Mouse (Mus musculus): ENCODE data around the gene Rsph4a.
"Not testable (repeated sequence)": the region's sequence is repeated elsewhere in the genome, so short reads cannot be mapped to it uniquely, and the experiment has no call there.

The Rsph4a gene

DNA sequence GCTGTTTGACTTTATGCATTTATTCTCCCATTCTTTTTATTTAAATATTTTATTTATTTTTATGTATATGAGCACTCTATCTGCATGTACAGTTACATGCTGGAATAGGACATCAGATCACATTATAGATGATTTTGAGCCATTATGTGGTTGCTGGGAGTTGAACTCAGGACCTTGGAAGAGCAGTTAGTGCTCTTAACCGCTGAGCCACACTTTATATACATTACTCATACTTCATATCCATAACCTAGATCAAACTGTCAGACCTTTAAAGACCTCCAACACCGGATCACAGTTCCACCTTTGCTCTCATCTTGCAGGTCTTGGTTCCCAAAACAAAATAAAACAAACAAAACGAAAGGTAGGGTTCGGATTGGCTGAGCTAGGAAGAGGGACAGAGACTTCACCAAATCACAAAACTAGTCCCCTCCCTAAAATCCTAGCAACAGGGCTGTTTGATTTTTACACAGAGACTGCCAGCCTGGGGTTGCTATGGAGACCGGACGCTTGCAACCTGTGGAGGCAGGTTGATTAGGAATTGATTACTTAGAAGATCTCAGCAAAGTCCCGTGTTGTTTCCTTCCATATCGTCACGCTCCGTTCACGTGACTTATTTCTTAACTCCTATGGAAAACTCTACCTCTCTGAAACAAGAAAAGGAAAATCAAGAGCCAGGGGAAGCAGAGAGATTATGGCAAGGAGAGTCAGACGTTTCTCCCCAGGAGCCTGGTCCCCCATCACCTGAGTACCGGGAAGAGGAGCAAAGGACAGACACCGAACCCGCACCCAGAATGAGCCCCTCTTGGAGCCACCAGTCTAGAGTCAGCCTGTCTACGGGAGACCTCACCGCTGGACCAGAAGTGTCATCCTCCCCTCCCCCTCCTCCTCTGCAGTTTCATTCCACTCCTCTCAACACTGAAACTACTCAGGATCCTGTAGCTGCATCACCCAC lies at the start of gene Rsph4a:
TSS of gene Rsph4a (plus strand) at position 582 of the 952 bp plus-strand sequence.
- DNase-seq = peak; percentile 59 to 73

DNA sequence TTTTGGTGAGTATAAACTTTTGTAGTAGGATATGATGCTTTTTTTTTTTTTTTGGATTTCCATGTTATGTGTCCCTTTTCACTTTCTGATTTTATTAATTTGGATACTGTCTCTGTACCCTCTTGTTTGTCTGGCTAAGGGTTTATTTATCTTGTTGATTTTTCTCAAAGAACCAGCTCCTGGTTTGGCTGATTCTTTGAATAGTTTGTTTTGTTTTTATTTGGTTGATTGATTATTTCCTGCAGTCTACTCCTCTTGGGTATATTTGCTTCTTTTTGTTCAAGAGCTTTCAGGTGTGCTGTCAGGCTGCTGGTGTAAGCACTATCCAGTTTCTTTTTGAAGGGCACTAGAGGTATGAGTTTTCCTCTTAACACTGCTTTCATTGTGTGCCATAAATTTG lies 47.5 kb upstream of the Rsph4a start, which contains the start of gene Sult3a1:
TSS of gene Sult3a1 (plus strand) at position 301 of the 400 bp plus-strand sequence.
- DNase-seq = no peak

DNA sequence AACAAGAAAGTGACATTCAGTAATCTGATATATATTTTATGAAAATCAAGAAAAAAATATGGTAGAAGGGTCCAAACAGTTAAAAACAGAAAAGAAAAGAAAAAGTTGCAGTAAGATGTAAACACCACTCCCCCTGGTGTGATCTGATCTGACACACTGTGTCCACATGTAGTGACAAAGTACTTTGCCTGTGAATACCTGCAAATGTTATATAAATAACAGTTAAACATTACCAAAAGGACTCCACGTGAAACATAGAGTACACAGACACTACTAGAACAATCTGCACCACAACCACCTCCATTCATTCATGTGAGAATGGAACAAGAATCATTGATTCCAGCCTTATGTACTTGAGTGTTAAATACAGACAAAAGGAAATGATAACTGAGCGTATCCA lies 38.9 kb upstream of the Rsph4a start:
- DNase-seq = no peak

DNA sequence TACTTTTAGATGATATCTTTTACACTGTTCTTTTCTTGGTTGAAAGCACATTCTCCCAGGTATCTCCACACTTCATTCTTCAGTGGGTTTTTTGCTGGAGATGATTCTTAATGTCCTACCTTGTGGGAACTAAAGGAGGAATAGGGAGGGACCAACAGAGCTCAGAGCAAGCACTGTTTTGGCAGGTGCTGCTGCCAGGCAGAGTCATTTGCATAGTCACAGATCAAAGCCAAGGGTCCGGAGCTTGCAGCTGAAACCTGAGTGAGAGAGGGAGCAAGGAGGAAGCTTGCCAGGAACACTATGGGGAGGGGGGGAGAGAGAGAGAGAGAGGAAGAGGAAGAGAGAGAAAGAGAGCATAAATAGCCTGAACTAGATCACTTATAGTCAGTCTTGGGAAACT lies 34.5 kb upstream of the Rsph4a start:
- DNase-seq = no peak

DNA sequence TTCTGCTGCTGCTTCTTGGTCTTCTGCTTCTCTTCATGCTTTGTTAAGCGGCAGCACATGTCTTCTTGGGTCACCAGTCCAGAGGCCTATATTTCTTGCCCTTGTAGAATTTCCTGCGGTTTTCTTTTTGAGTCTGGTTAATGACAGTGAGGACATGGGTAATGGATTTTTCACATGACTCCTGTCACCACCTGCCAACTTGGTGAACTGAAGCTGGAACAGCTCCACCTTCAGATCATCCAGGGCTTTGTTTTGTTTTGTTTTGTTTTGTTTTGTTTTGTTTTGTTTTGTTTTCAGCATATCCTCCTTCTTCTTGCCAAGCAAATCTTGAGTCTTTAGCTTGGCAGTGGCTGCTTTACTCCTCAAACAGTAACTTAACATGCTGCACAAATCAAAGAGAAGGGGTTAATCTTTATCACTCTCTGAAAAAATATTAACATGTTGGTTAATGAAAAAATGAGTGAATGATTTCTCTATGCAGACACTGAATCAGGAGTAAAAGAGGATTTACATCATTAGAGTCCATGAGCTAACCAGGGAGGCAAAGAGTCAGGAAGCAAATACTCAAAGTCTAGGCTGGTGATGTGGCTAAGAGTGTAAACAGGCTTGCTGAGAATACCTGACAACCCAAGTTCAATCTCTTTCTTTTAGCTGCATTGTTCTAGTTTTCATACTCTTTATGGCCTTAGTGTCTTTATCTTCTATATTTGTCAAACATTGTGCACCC lies 32.1 kb upstream of the Rsph4a start:
- DNase-seq = no peak

DNA sequence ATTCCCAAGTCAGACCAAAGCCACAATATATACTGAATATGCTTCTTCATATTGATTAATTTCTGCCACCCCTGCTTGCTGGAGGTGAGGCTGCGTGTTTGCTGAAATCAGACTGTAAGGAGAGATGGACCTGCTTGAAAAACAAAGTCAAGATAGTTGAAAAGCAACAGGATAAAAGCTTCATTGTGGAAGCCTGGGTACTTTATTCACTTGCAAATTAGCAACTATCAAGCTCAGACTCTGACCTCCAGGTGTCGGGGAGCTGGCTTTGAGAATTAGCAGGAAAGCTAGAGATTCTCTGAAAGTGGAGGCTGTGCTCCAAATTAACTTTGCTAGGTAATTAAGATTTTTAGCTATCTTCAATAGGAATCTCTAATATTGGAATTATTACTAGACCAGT lies 22.5 kb upstream of the Rsph4a start:
- DNase-seq = not testable (repeated sequence)

- not testable (repeated sequence) for DNase-seq
Observed at GRCm38 (mm10) chr10:33901520-33901919, 3.4 kb upstream of the Rsph4a start.

GRCm38 (mm10) chr10:33905489-33905888 lies 578 bp downstream of the Rsph4a start:
- no peak for DNase-seq

DNA sequence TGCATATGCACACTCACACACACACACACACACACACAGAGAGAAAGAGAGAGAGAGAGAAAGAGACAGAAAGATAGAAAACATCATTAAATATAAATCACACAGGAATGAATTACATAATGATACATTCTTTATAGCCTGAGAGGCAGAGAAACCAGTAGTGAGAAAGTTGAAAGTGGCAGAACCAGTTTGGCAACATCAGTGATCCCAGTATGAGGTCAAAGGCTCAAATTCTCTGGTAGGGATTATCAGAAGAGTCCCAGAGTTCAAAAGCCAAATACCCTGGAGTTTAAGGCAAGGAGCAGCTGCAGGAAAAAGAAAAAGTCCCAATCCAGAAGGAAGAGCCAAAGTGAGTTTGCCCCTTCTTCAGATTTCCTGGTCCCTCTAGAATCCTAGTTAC lies 35.8 kb downstream of the Rsph4a start:
- no peak for DNase-seq

DNA sequence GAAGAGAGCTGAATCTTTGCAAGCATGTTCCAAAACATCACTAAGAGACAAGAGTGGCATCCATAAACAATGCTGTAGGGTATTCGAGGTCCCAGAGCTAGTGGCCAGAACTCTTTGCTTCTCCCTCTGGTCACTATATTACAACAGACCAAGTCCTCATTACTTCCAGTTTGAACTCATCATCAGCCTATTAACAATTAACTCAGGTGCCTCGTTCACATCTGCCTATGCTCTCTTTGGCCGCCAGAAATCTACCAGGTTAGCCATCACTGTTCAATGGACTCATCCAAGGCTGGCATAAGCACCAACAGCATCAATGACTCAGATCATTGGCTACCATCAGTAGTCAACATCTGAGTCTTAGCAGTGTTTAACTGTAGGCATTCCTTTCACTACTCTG lies 40.5 kb downstream of the Rsph4a start:
- DNase-seq = no peak

DNA sequence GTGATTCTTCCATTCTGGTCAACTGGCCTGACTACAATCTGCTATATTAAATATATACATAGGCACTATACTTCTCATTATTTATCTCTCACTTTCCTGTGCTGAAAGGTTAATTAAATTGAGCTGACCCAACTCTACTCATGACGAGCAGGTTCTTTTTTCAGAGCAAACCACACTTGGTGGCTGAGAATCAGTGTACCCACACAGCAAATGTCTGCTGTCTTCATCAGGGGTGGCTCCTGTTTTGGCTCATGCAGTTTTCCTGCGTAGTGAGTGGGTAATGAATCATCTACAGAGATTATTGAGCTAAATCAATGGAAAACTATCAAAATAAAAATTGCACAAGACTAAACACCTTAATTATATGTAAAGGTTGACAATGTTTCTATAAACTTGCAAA lies 41.4 kb downstream of the Rsph4a start:
- DNase-seq = no peak

GRCm38 (mm10) chr10:33950803-33951583 lies 46.1 kb downstream of the Rsph4a start, which contains the start of gene Zup1:
Gene Zup1, minus strand, starts transcription at chr10:33951269.
- peak; percentile 78 to 82 for DNase-seq

GRCm38 (mm10) chr10:33952509-33952908 lies 47.6 kb downstream of the Rsph4a start:
- DNase-seq = no peak
